Comparison of ENCODE assay signal across 9 mouse cellular contexts in genomic region chr10:24591136-24591535, GRCm38 (mm10). TPM values are rescaled to one million over a fixed set of nuclear protein-coding genes. Genes with fewer than 3 reads are reported as not detected.
DNase-seq lines count a peak whose midpoint lies in the region; ATAC-seq and TF ChIP-seq lines count a peak whose summit lies in the region.
"Had no signal": no experiment of that assay in that cellular context is flagged by ENCODE, and none has a peak within 500 bp of the region (broad histone marks: within the 10 kb centered on the region; RNA-seq: fewer than 3 reads in every experiment).

No protein-coding gene starts in this region.

- no peaks in the 10 kb centered on the region for H3K9me3 ChIP-seq in G1E (replicated peaks)
- no peaks in the 10 kb centered on the region for H3K9me3 ChIP-seq in forebrain, embryonic 10.5 days
- H3K9me3 ChIP-seq: liver, embryonic 15.5 days had no signal

- 16% methylated on average over 4 of the region's 4 CpGs for WGBS in forebrain, embryonic 10.5 days

- peaks cover 5% of the 10 kb centered on the region; the same call in 1 of the 2 replicates for H3K4me1 ChIP-seq in G1E (ENCODE audit: insufficient read depth, low read depth, low read length)
- H3K4me1 ChIP-seq in forebrain, embryonic 10.5 days, result peaks cover 43% of the 10 kb centered on the region
- H3K4me1 ChIP-seq: liver, embryonic 15.5 days had no signal

- peaks cover 15% of the 10 kb centered on the region for H3K27me3 ChIP-seq in G1E (ENCODE audit: insufficient read depth, low read length)
- H3K27me3 ChIP-seq in forebrain, embryonic 10.5 days (ENCODE audit: poor library complexity, severe bottlenecking), result no peaks in the 10 kb centered on the region

- ATAC-seq in G1E (ENCODE audit: extremely low read depth, insufficient number of reproducible peaks, low FRiP score, poor library complexity, severe bottlenecking), result peak; percentile 54; the same call in 1 of the 2 replicates

- no peaks in the 10 kb centered on the region for H3K36me3 ChIP-seq in G1E (replicated peaks)
- H3K36me3 ChIP-seq in forebrain, embryonic 10.5 days (replicated peaks), result no peaks in the 10 kb centered on the region
- H3K36me3 ChIP-seq: liver, embryonic 15.5 days had no signal

- TF ChIP-seq CTCF in G1E (IDR thresholded peaks at IDR 0.05; ENCODE audit: low read depth, low read length), result peak; percentile 83
- peak; percentile 86; the same call in 1 of the 2 replicates for TF ChIP-seq CTCF in brain, embryonic 14.5 days (IDR thresholded peaks at IDR 0.05; ENCODE audit: borderline replicate concordance, extremely low read depth, insufficient read depth, insufficient read length)

- H3K27ac ChIP-seq in forebrain, embryonic 10.5 days, result no peak overlapping the region
- H3K27ac ChIP-seq: liver, embryonic 15.5 days had no signal

- no peak overlapping the region for H3K4me3 ChIP-seq in G1E (ENCODE audit: low read depth, low read length)
- no peak overlapping the region for H3K4me3 ChIP-seq in forebrain, embryonic 10.5 days
- H3K4me3 ChIP-seq: liver, embryonic 15.5 days had no signal

- TF ChIP-seq POLR2A in brain, embryonic 14.5 days (IDR thresholded peaks at IDR 0.05; ENCODE audit: borderline replicate concordance, extremely low read depth, insufficient read depth, insufficient read length, poor library complexity, severe bottlenecking), result no peak

- DNase-seq in G1E (ENCODE audit: low spot score), result peak; percentile 57
- DNase-seq in brain, embryonic 14.5 days (ENCODE audit: low read depth), result peak; percentile 88
- peak; percentile 78 for DNase-seq in forebrain, embryonic 10.5 days (ENCODE audit: extremely low spot score, low spot score)
- DNase-seq in heart, postnatal 10 days, result peak; percentile 88 to 92
- DNase-seq in layer of hippocampus, postnatal 14 days (ENCODE audit: low spot score in 2 of 2), result peak; percentile 71 to 76
- peak; percentile 85 for DNase-seq in mesoderm, embryonic 11.5 days (ENCODE audit: low read depth, low spot score)
- DNase-seq in right cerebral cortex, postnatal 4 days, result peak; percentile 88
- peak; percentile 64 to 81 for DNase-seq in urinary bladder, postnatal 4 days (ENCODE audit: low spot score in 2 of 2)

- intact Hi-C loops in heart, postnatal 10 days (cut with DNase I), result loop anchor here (1.0 to 5.0 kb wide), 3 partner anchors 32 to 181 kb away; no protein-coding TSS in a partner anchor

RNA-seq across cellular contexts. Expression of gene Ccn2, which starts 4.1 kb away (rescaled TPM):
- 4.4 TPM in 1 of 2 replicates, not detected in the other for total RNA-seq in G1E (2014; fragmentation: Nextera tagmentation)
- total RNA-seq in G1E (2017), result not detected in 2 replicates
- polyA plus RNA-seq in G1E (2012), result not detected in 2 replicates
- 8.7 and 11.7 TPM in 2 replicates for polyA plus RNA-seq in brain, embryonic 14.5 days (2012; rRNA removed)
- polyA plus RNA-seq in forebrain, embryonic 10.5 days (2016; fragmentation: Nextera tagmentation; extraction: Ambion mirVana), result 11.2 and 11.7 TPM in 2 replicates
- total RNA-seq in heart, postnatal 10 days (2021), result 10 to 100 TPM; 68.0 to 97.9 TPM
- total RNA-seq in layer of hippocampus, postnatal 14 days (2021), result 10 to 100 TPM; 11.6 to 12.1 TPM

Comparison
In these comparisons a context has a peak if more than half of its experiments do, and no peak if none do; other contexts are left out.
1. RNA of gene Ccn2, which starts 4.1 kb away (total RNA-seq): 68.0 to 97.9 TPM in heart, postnatal 10 days; 11.6 to 12.1 TPM in layer of hippocampus, postnatal 14 days and 4.4 TPM in G1E; every median in the first group is over 4 times any median in the second.
2. Peak in every context shown above with its lines, with median percentiles within 50 percentile points of each other: DNase-seq.